Mouse (Mus musculus) frontal cortex, postnatal 14 days (tissue): Measurements from ENCODE around the gene Arl10.
"Not testable (repeated sequence)": the region's sequence is repeated elsewhere in the genome, so short reads cannot be mapped to it uniquely, and the experiment has no call there.

Experiments used
- DNase-seq, 2 experiments: peaks; one replicate each; pipeline ENCODE4 v3.0.0; 2022; ENCODE audit warnings: low spot score in 2 of 2

Arl10 gene

DNA sequence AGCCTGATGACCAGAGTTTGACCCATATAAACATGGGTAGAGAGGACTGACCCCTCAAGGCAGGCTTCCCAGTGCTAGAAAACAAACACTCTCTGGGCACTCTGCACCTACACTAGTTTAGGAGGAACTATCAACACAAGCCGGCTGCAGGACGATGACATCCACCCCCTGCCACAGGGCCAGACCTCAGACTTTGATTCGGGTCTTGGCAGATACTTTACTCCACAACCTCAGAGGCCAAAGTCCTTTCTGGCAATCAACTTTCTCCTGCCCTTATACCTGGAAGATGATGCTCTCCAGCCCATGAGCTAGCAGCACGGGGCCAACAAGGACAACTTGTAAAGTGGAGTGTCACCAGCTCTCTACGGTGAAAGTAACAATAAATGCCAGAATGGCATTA, 8.0 kb downstream of the Arl10 start:
- no peak for DNase-seq

GRCm38 (mm10) chr13:54585831-54586230, 11.0 kb downstream of the Arl10 start:
- no peak for DNase-seq

GRCm38 (mm10) chr13:54589414-54589995, 14.7 kb downstream of the Arl10 start:
- no peak for DNase-seq

- DNase-seq = peak; percentile 95 to 96
Observed at GRCm38 (mm10) chr13:54589996-54590951, 15.5 kb downstream of the Arl10 start, which contains the start of the genes Nop16 and Higd2a. TSS of gene Nop16 (minus strand) at chr13:54590090. TSS of gene Higd2a (plus strand) at chr13:54590207.

DNA sequence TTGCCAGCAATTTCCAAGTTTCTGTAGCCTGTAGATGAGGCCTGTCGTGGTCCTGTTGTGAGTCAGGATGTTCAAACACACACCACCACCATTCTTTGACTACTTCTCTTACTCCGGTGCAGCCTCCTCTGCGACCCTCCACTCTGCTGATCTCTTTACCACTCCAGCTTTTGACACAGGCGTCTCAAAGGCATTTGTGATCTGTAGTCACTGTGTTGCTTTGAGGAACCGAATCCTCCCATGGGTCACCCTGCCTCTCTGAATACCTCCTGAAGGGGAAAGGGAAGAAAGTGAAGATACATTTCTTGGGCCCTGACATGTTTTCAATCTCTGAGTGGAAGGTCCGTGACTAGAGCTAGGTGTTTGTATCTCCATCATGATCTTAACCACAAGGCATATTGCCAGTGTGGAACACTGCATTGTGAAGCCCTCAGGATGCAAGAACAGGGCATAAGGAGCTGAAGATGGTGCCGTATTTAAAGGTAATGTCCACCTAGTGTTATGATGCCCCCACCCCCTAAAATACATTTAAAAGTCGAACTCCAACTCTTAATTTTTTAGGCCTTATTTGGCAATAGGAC, 17.1 kb downstream of the Arl10 start:
- no peak for DNase-seq

DNA sequence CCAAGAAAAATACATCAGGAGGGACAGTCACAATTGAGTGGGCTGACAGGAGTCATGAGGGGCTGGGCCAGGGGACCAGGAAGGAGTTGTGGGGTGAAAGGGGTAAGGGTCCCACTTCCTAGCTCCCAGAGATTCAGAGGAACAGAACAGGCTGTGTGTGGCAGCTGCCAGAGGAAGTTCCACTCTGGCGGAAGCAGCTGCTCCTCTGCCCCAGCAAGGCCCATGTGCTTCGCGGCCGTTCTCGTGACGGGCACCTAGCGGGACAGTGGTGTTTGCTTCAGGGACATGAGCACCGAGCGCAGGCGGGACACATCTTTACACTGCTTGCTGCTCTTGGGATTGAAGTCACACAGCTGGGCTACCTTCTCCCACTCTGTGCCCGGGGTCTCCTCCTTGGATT, 18.8 kb downstream of the Arl10 start:
- no peak for DNase-seq

DNA sequence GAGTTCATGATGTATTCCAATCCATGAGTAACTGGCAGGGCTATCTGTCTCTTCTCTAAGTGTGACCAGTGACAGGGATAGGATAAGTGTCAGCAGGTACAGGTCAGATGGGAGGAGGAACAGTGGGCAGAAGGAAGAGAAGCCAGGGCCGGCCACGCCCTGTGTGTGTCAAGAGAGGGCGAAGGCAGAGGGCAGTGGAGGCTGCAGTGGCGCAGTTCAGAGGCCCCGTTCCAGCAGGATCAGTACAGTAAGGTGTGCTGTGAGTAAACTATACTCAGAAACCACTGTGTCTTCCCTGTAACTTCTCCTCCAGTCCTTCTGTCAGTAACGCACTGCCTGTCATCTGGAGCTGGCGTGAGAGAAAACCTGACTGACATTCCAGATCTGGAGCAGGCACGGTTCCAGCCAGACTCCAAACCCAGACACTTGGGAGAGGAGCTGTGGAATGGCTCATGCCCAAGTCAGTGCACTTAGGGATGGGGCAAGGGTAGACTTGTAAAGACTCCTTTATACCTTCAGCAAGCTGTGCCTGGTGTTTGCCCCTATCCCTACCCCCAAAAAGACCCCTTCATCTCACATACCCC, 21.4 kb downstream of the Arl10 start:
- no peak for DNase-seq

DNA sequence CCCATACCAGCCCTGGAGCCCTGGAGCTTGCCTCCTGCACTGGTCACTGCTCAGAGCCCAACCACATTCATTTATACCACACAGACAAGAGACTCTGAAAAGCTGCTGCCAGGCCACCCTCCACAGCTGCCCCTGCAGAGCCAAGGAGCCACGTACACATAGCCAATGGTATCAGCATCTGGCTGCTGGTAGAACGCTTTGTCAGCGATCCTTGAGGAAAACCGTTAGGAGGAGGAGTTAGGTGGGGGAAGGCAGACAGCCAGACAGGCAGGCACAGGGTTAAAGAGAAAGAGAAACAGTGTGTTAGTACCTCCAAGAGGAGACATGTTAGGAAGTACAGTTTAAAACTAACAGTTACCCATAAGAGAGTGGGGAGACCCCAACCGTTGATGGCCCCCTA, 22.1 kb downstream of the Arl10 start:
- DNase-seq = no peak

DNA sequence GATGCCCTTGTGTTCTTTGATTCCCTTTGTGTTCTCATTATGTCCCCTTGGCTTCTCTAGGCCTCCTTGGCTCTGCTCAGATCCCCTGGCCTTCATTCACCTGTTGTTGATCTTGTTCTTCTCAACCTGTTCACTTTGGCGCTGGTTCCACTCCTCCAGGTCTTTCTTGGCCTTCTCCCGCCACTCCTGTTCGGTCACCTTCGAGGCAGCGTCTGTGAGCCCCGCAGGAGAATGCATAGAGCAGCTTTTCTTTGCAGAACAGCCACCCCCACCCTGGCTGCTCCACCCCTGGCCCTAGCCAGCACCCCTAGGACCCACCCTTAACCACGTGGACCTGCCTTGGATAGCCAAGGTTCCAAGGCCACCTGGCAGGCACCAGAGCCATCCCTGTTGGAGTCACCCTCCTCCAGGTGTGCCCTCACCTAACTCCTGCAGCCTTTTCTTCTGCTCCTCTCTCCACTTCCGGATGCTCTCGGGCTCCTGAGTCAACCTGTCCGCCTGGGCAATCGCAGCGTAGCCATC, 23.9 kb downstream of the Arl10 start:
- no peak for DNase-seq

GRCm38 (mm10) chr13:54602639-54603111, 27.9 kb downstream of the Arl10 start:
- no peak for DNase-seq

DNA sequence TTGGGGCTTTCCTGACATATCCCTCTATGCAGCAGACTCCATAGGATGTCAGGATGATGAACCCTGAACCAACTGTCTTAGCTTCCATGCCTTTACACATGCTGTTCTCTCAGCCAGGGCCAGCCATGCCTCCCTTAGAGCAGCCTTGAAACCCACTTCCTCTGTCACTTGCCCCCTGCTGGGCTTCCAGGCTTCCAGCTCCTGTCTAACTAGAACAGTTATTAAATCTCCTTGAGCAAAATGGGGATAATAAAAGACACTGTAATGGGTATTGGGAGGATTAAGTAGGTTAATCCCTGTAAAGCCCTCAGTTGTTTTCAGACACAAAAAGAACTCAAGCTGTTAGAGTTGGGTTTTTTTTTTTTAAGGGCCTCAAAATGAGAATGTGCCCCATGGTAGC, 28.7 kb downstream of the Arl10 start:
- no peak for DNase-seq

DNA sequence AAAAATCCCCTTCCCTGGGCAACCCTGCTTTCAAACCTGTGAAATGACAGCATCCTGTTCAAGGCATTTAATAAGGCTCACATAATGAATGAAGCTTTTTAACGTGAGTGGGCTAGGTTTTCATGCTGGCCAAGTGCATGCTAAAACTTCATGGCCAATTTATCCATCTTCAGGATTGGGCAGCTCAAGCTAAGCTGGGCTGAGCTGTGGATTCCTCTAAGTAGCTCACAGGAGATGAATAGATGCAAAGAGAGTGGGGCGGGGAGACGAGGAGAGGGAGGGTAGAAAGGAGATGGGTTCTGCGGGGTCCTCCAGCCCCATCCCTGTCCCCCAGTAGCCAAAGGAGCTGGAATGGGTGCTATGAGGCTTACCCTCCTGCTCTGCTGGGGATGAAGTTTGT, 29.4 kb downstream of the Arl10 start:
- no peak for DNase-seq

- DNase-seq = no peak
Observed at GRCm38 (mm10) chr13:54605426-54605825, 30.6 kb downstream of the Arl10 start.

- no peak for DNase-seq
Observed at GRCm38 (mm10) chr13:54607204-54607603, 32.4 kb downstream of the Arl10 start.

DNA sequence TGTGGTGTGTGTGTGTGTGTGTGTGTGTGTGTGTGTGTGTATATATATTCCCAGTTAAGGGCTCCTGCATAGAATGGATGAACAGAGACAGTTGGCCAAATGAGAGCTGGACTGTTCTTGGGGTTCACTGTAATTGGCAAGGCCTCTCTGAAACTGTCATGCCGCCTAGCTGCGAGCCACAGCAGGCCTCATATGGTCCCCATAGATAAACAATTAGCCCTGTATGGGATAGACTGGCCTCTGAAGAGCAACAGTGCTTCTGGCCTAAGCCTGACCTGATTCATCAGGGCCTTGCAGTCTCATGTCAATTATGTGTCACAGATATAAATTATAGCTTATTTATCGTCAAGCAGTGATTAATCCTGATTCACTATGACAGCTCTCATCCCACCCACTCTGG, 33.2 kb downstream of the Arl10 start:
- DNase-seq = no peak

- DNase-seq = no peak
Observed at GRCm38 (mm10) chr13:54608666-54609065, 33.9 kb downstream of the Arl10 start.

DNA sequence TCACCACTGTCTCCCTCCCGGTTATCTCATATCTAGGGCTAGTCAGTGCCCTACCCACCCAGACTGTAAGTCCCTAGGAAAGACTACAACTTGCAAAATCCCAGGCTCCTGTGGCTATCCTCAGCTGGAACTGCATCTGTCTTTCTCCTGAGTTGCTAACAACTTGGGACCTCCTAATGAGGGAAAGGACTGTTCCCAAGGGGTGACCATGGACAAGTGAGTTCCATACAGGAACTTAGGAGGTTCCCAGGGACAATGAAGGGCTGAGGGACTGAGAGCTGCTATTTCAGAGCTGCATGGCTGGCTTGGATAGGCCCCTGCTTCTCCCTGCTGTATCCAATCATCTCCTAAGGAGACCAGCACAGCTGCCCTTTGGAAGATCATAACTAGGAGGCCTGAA, 34.5 kb downstream of the Arl10 start:
- no peak for DNase-seq

- DNase-seq = no peak
Observed at GRCm38 (mm10) chr13:54610613-54610971, 35.8 kb downstream of the Arl10 start.

DNA sequence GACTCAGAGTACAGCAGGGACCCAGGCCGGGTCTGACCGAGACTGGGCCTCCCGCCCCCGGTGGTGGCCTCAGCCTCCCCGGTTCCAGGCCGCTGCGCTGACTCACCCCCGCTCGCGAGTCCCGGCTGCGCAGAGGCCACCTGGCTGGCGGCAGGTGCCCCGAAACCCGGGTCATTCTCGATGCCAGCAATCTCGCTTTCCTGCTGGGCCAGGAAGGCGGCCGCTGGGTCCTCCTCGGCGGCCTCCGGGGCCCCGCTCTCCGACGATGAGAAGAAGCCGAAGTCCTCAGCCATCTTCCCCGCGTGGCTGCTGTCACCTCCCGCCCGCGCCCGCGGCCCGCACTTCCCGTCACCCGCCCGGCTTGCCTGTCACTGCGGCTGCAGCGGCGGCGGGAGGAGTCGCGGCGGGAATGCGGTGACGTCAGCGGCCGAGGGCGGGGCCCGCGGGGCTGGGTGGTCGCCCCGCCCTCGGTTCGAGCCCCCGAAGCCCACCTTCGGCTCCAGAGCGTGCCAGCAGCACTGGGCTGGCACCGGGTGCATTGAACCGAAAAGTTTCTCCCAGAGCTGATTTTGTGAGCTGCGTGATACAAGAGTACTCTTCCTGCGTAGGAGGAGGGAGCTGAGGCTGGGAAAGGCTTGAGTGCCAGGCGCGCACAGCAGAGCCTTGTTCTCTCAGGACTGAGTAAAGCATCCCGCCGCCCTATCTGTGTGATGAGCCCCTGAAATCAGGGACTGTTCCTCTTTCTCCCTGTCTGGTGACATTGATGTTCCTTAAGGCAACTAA, 36.3 kb downstream of the Arl10 start, which contains the start of gene Cltb:
TSS of gene Cltb (minus strand) at position 373 of the 783 bp plus-strand sequence.
- peak; percentile 75 to 88 for DNase-seq

DNA sequence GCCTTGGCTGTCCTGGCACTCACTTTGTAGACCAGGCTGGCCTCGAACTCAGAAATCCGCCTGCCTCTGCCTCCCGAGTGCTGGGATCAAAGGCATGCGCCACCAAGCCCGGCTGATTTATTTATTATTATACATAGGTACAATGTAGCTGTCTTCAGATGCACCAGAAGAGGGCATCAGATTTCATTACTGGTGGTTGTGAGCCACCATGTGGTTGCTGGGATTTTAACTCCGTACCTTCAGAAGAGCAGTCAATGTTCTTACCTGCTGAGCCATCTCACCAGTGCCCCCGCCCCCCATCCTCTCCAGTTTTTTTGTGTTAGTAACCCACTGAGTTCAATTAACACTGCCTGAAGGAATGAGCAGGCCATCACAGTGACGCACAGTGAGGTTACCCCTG, 38.3 kb downstream of the Arl10 start:
- not testable (repeated sequence) for DNase-seq

- no peak for DNase-seq
Observed at GRCm38 (mm10) chr13:54616307-54616706, 41.5 kb downstream of the Arl10 start.
